Mouse (Mus musculus): Measurements from ENCODE around the gene Psmb8. TPM values are rescaled to one million over a fixed set of nuclear protein-coding genes. Genes with fewer than 3 reads are reported as not detected.
A peak's percentile ranks its signal among the peaks of the same experiment; 100 is the strongest.

Gene Psmb8
- polyA plus RNA-seq, 1 experiment from 2014 or later = 7.1 TPM

DNA sequence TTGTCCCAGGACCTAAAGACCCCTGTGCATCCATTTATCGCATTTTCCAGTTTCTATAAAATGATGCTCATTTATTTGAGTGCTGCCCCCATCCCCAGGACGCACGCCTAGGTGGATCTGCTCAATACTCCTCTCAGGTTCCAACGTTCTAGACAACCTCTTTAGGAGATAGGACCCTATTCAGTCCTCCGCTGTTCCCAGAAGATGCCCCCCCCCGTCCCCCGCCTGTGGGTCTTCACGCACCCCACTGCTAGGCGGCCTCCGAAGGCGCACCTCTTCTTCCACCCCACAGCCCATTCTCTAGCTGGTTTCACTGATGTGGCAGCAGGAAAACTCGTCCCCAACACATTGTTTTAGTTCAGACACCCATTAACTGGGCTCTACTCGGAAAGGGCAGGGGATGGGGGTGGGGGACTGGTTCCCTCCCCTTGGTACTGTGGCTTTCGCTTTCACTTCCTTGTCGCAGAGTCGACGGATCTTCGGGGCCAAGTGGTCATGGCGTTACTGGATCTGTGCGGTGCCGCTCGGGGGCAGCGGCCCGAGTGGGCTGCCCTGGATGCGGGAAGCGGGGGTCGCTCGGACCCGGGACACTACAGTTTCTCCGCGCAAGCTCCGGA lies 491 bp downstream of the Psmb8 start:
- Histone ChIP-seq H3K27me3 (peaks cover 72% of the 10 kb centered on the region), H3K4me2 (peak overlapping the region; percentile 78), H3K27ac (no peak overlapping the region), H3K9me3 (replicated peaks) (no peaks in the 10 kb centered on the region), H3K9ac (peak overlapping the region; percentile 29), H3K4me3 (replicated peaks) (peak overlapping the region; percentile 48), H3K4me1 (peaks cover 21% of the 10 kb centered on the region), H3K36me3 (no peaks in the 10 kb centered on the region)
- peak; percentile 44; the same call in 1 of the 2 replicates for ATAC-seq (replicated peaks; ENCODE audit: low FRiP score)
- 1% methylated on average over 32 of the region's 32 CpGs for WGBS

DNA sequence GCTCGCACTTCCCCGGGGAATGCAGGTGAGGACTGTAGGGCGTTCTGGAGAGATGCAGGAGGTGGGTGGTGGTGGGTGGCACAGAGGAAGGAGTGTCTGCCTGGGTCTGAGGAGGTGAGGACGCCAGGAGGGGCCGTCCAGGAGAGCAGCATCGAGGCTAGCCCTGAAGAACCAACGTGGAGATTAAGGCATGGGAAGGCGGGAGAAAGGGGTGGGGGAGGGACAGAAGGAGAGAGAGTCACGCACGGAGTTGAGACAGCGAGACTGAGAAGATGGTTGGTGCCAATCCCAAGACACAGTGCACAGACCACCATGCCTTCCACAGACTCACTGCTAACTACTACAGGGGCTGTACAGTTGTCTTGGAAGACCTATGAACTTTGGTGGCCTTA lies 996 bp downstream of the Psmb8 start:
- Histone ChIP-seq H3K27me3 (peaks cover 72% of the 10 kb centered on the region), H3K36me3 (no peaks in the 10 kb centered on the region), H3K4me2 (peak overlapping the region; percentile 78), H3K4me1 (peaks cover 21% of the 10 kb centered on the region), H3K27ac (no peak overlapping the region), H3K9ac (peak overlapping the region; percentile 29), H3K9me3 (replicated peaks) (no peaks in the 10 kb centered on the region), H3K4me3 (replicated peaks) (peak overlapping the region; percentile 48)
- WGBS = 7% methylated on average over 11 of the region's 11 CpGs
- ATAC-seq (replicated peaks; ENCODE audit: low FRiP score) = no peak

DNA sequence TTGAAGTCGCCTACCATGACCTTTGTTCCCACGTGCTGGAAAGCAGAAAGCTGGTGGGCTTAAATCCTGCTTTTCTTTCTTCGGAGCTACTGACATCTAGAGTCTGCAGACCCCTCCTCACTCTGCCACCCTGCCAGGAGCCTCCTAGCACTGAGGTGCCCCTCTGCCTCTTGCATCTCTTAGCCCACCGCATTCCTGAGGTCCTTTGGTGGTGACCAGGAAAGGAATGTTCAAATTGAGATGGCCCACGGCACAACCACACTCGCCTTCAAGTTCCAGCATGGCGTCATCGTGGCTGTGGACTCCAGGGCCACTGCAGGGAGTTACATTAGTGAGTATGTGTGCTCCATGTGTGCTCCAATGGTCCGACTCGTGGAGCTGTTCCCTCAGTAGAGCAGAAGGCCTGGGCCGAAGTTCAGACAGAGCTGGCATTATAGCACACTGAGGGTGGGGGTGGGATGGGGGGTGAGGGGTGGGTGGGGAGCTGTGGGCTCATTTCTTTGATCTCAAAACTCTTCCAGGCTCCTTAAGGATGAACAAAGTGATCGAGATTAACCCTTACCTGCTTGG lies 1.6 kb downstream of the Psmb8 start:
- 64% methylated on average over 12 of the region's 12 CpGs for WGBS
- Histone ChIP-seq H3K36me3 (no peaks in the 10 kb centered on the region), H3K9me3 (replicated peaks) (no peaks in the 10 kb centered on the region), H3K27ac (no peak overlapping the region), H3K27me3 (peaks cover 69% of the 10 kb centered on the region), H3K4me2 (0 out of 2 replicates have a peak overlapping the region, but pooled peaks have one; percentile 78), H3K4me1 (peaks cover 21% of the 10 kb centered on the region), H3K4me3 (replicated peaks) (no peak overlapping the region), H3K9ac (no peak overlapping the region)
- ATAC-seq (replicated peaks; ENCODE audit: low FRiP score) = no peak

DNA sequence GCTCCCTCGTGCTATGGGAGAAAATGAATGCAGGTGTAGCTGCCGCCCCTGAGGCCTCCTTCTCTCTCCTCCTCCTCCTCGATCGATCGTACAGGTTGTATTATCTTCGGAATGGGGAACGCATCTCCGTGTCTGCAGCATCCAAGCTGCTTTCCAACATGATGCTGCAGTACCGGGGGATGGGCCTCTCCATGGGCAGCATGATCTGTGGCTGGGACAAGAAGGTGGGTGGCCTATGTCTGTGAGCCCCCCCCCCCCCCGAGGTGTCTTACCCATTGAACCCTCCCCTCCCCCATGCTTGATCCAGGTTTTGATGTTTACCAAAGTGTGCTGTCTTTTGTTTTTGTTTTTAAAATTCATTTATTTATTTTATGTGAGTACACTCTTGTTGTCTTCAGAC lies 2.5 kb downstream of the Psmb8 start:
- Histone ChIP-seq H3K4me1 (peaks cover 25% of the 10 kb centered on the region), H3K36me3 (no peaks in the 10 kb centered on the region), H3K27me3 (peaks cover 63% of the 10 kb centered on the region), H3K4me3 (replicated peaks) (no peak overlapping the region), H3K9me3 (replicated peaks) (no peaks in the 10 kb centered on the region), H3K27ac (no peak overlapping the region), H3K4me2 (no peak overlapping the region), H3K9ac (no peak overlapping the region)
- no peak for ATAC-seq (replicated peaks; ENCODE audit: low FRiP score)
- WGBS = 86% methylated on average over 10 of the region's 10 CpGs

DNA sequence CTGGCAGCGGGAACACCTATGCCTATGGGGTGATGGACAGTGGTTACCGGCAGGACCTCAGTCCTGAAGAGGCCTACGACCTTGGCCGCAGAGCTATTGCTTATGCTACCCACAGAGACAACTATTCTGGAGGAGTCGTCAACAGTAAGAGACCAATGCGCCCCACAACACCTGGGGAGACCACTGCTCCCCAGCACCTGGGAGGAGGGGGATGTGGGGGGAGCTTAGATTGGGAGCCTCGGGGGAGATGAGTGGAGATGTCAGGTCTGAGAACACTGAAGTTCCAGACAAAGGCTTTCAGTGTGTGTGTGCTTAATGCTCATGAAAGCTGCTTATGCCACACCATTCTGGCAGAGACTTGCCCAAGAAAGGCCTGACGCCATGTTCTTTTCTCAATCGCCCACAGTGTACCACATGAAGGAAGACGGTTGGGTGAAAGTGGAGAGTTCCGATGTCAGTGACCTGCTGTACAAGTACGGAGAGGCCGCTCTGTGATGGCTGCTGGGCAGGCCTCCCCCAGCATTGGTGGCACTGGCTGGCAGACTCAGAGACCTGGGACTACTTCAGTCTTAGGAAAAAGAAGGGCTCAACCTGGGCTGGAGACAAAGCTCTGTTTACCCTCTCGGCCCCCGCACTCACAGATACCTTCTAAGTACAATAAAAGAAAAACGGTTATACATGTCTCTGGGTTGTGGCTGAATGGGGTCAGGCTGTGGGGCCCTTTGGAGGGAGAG lies 3.4 kb downstream of the Psmb8 start:
- ATAC-seq (replicated peaks; ENCODE audit: low FRiP score) = no peak
- Histone ChIP-seq H3K9ac (no peak overlapping the region), H3K27me3 (peaks cover 64% of the 10 kb centered on the region), H3K36me3 (no peaks in the 10 kb centered on the region), H3K4me3 (replicated peaks) (no peak overlapping the region), H3K27ac (no peak overlapping the region), H3K9me3 (replicated peaks) (no peaks in the 10 kb centered on the region), H3K4me1 (peaks cover 32% of the 10 kb centered on the region), H3K4me2 (no peak overlapping the region)
- WGBS = 87% methylated on average over 16 of the region's 16 CpGs

DNA sequence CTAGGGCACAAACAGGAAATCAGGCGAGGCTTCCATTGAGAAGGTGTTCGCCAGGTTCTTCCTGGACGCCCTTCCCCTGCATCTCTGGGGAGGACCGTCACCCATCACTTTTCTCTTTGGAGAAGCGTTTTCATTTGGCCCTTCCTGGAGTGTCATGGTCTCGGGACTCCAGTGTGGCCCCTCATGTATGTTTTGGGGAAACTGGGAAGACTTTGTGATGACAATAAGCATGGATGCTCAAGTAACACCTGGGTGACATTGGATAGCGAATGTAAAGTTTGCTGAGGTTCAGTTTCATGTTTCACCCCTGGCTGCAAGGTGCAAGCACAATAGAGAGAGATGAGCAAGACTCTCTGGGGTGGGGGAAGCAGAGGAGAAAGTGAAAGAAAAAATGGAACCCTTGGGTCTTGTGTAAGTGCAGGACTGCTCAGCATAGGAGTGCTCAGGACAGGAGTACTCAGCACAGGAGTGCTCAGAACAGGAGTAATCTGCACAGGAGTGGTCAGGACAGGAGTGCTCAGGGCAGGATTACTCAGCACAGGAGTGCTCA lies 4.1 kb downstream of the Psmb8 start:
- H3K36me3 ChIP-seq = no peaks in the 10 kb centered on the region
- no peak overlapping the region for H3K9ac ChIP-seq
- no peak for ATAC-seq (replicated peaks; ENCODE audit: low FRiP score)
- no peaks in the 10 kb centered on the region for H3K9me3 ChIP-seq (replicated peaks)
- H3K4me2 ChIP-seq = no peak overlapping the region
- peaks cover 31% of the 10 kb centered on the region for H3K4me1 ChIP-seq
- H3K4me3 ChIP-seq (replicated peaks) = no peak overlapping the region
- peaks cover 64% of the 10 kb centered on the region for H3K27me3 ChIP-seq
- 75% methylated on average over 7 of the region's 7 CpGs for WGBS
- H3K27ac ChIP-seq = no peak overlapping the region

DNA sequence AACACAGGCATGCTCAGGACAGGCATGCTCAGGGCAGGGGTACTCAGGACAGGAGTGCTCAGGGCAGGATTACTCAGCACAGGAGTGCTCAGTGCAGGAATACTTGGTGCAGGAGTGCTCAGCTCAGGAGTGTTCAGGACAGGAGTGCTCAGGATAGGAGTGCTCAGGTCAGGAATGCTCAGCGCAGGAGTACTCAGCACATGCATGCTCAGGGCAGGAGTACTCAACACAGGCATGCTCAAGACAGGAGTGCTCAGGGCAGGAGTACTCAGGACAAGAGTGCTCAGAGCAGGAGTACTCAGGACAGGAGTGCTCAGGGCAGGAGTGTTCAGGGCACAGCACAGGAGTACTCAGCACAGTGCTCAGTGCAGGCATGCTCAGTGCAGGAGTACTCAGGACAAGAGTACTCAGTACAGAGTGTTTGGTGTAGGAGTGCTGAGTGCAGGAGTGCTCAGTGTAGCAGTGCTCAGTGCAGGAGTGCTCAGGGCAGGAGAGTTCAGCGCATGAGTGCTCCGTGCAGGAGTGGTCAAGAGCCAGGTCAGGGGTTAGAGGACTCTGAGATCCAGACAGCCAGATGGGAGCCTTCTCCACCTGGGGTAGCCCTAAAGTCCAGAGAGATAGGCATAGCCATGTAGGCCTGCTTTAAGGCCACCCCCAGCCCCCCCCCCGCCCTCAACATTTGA lies 5.4 kb downstream of the Psmb8 start:
- H3K9ac ChIP-seq = no peak overlapping the region
- H3K4me3 ChIP-seq (replicated peaks) = no peak overlapping the region
- H3K36me3 ChIP-seq = no peaks in the 10 kb centered on the region
- peaks cover 18% of the 10 kb centered on the region for H3K4me1 ChIP-seq
- no peaks in the 10 kb centered on the region for H3K9me3 ChIP-seq (replicated peaks)
- peak; percentile 30; the same call in 1 of the 2 replicates for ATAC-seq (replicated peaks; ENCODE audit: low FRiP score)
- no peak overlapping the region for H3K27ac ChIP-seq
- H3K27me3 ChIP-seq = peaks cover 58% of the 10 kb centered on the region
- H3K4me2 ChIP-seq = no peak overlapping the region
- WGBS = 69% methylated on average over 4 of the region's 4 CpGs

DNA sequence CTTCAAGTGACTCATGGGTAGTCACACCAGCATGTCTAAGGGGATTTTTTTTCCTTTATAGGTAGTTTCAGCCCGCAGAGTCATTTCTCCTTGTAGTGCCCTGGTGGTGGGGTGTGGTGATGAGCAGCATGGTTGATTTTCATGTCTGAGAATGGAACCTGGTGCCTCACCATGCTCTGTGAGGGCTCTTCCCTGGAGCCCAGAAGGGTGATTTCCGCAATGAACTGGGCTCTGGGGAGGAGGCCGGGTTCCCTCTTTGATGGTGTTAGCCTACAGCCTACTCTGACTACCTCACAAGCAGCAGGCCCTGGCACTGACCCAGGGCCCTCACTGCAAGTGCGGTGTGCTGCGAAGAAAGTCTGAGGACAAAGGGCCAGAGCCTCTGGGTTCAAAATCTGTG lies 5.9 kb downstream of the Psmb8 start, which contains the start of gene Tap2:
TSS of gene Tap2 (plus strand) at position 84 of the 400 bp plus-strand sequence.
- H3K27ac ChIP-seq = no peak within 1 kb of the TSS
- ATAC-seq (replicated peaks; ENCODE audit: low FRiP score) = no peak
- peaks cover 56% of the 10 kb centered on the region for H3K27me3 ChIP-seq
- peaks cover 12% of the 10 kb centered on the region for H3K4me1 ChIP-seq
- no peaks in the 10 kb centered on the region for H3K36me3 ChIP-seq
- peak within 1 kb of the TSS; percentile 96 for H3K4me2 ChIP-seq
- peak within 1 kb of the TSS; percentile 81 for H3K4me3 ChIP-seq (replicated peaks)
- no peaks in the 10 kb centered on the region for H3K9me3 ChIP-seq (replicated peaks)
- 60% methylated on average over 5 of the region's 5 CpGs for WGBS
- peak within 1 kb of the TSS; percentile 66 for H3K9ac ChIP-seq

DNA sequence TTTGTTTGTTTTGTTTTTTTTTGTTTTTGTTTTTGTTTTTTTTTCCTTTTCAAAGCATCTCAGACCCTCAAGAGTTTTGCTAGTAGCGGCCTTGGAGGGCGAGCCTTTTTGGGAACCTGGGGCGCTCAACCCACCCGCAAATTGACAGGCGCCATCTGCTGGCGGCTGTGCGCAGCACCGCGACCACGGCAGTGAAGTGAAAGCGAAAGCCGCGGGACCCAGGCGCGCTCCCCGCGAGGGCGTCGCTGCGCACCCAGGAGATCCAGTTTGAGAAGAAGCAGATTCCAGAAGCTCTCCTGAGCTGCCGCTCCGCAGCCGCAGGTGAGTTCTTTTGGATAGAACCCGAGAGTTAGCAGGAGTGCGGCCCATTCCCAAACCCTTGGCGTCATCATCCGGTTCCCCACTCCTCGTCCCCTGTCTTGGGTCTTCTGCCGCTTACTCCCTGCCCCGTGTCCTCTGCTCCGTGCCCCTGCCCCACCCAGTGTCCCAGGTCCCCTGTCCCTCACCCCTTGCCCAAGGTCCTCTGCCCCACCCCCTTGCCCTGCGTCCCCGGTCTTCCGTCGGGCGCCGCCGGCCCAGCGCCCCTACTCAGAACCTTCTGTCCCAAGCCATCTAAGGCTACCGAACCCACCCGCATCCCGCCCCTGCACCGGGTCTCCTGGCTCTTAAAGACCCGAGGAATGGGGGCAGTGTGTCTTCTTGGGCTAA lies 6.9 kb downstream of the Psmb8 start:
- Histone ChIP-seq H3K36me3 (no peaks in the 10 kb centered on the region), H3K4me3 (replicated peaks) (peak overlapping the region; percentile 81), H3K27ac (no peak overlapping the region), H3K27me3 (peaks cover 57% of the 10 kb centered on the region), H3K4me1 (peaks cover 11% of the 10 kb centered on the region), H3K9ac (peak overlapping the region; percentile 66), H3K4me2 (peak overlapping the region; percentile 96), H3K9me3 (replicated peaks) (no peaks in the 10 kb centered on the region)
- WGBS = under 1% methylated on average over 44 of the region's 44 CpGs
- ATAC-seq (replicated peaks; ENCODE audit: low FRiP score) = peak; percentile 68; the same call in 1 of the 2 replicates

DNA sequence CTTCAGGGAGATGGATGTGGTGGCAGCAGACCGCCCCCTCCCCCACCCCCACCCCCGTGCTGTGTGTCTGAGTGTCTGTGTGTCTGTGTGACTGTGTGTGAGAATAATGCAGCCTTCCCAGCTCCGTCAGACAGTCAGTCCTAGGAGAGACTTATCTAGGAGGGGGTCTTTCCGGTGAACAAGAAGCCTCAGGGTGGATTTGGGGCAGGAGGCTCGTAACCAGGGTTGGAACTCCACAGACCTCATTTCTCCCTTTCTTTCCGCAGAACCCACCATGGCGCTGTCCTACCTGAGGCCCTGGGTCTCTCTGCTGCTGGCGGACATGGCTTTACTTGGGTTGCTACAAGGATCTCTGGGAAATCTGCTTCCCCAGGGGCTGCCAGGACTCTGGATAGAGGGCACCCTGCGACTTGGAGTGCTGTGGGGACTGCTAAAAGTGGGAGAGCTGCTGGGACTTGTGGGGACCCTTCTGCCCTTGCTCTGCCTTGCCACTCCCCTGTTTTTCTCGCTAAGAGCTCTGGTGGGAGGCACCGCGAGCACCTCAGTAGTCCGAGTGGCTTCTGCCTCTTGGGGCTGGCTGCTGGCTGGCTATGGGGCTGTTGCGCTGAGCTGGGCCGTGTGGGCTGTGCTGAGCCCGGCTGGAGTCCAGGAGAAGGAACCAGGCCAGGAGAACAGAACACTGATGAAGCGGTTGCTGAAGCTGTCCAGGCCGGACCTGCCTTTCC lies 7.7 kb downstream of the Psmb8 start:
- Histone ChIP-seq H3K27ac (no peak overlapping the region), H3K4me3 (replicated peaks) (peak overlapping the region; percentile 81), H3K27me3 (peaks cover 61% of the 10 kb centered on the region), H3K9me3 (replicated peaks) (no peaks in the 10 kb centered on the region), H3K4me2 (peak overlapping the region; percentile 96), H3K36me3 (no peaks in the 10 kb centered on the region), H3K9ac (peak overlapping the region; percentile 66), H3K4me1 (peaks cover 11% of the 10 kb centered on the region)
- ATAC-seq (replicated peaks; ENCODE audit: low FRiP score) = no peak
- WGBS = 13% methylated on average over 18 of the region's 18 CpGs

DNA sequence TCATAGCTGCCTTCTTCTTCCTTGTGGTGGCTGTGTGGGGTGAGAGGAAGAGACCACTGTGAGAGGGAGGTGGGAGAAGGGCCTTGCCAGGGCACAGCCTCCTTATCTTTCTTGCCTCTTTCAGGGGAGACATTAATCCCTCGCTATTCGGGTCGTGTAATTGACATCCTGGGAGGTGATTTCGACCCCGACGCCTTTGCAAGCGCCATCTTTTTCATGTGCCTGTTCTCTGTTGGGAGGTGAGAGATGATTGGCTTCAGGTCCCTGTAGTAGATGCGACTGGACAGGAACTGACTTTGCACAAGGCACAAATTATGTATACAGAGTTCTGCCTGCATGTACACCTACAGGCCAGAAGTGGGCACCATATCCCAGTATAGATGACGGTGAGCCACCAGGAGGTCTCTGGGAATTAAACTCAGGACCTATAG lies 8.2 kb downstream of the Psmb8 start:
- Histone ChIP-seq H3K27me3 (peaks cover 67% of the 10 kb centered on the region), H3K4me3 (replicated peaks) (peak overlapping the region; percentile 81; the same call in 1 of the 2 replicates), H3K9ac (no peak overlapping the region), H3K9me3 (replicated peaks) (no peaks in the 10 kb centered on the region), H3K4me2 (peak overlapping the region; percentile 96; the same call in 1 of the 2 replicates), H3K36me3 (no peaks in the 10 kb centered on the region), H3K27ac (no peak overlapping the region), H3K4me1 (peaks cover 11% of the 10 kb centered on the region)
- ATAC-seq (replicated peaks; ENCODE audit: low FRiP score) = no peak
- 21% methylated on average over 9 of the region's 9 CpGs for WGBS

Measured in kidney, embryonic 15.5 days (tissue).